Mouse (Mus musculus) ES-Bruce4 (cell line): ENCODE measurements at regions not wholly inside any gene's neighbourhood (a gene's known extent, or its start where the extent isn't known, plus 50 kb on each side); places are given as distances from the start of the nearest gene placed in this dataset.
A peak's percentile ranks its signal among the peaks of the same experiment; 100 is the strongest.

Experiments
- H3K27ac ChIP-seq: 2 replicates; pipeline ENCODE4 v1.5.1; 2012; ENCODE audit warnings: low read length, inconsistent platforms; ENCODE audit not compliant: insufficient read depth
- H3K27me3 ChIP-seq: 2 replicates; pipeline ENCODE4 v1.6.1; 2012; ENCODE audit warnings: mild to moderate bottlenecking, low read length, inconsistent platforms; ENCODE audit not compliant: control insufficient read depth, poor library complexity, insufficient read depth, severe bottlenecking
- H3K36me3 ChIP-seq: 2 replicates; pipeline ENCODE4 v1.6.1; 2012; ENCODE audit warnings: inconsistent platforms, mild to moderate bottlenecking, low read length, moderate library complexity; ENCODE audit not compliant: control insufficient read depth, poor library complexity, insufficient read depth, severe bottlenecking
- H3K4me1 ChIP-seq: one replicate; pipeline ENCODE4 v1.8.1; 2011; ENCODE audit warnings: low read length; ENCODE audit not compliant: control insufficient read depth, insufficient read depth
- H3K4me3 ChIP-seq: 2 replicates; pipeline ENCODE4 v1.5.1; 2011; ENCODE audit warnings: low read depth, mild to moderate bottlenecking, low read length
- H3K9ac ChIP-seq: 2 replicates; pipeline ENCODE4 v1.6.1; 2012; ENCODE audit warnings: low read depth, mild to moderate bottlenecking, inconsistent platforms; ENCODE audit not compliant: poor library complexity, severe bottlenecking
- H3K9me3 ChIP-seq: replicated peaks from 2 replicates; pipeline ENCODE4 v1.6.1; 2012; ENCODE audit warnings: mild to moderate bottlenecking, low read length, inconsistent platforms; ENCODE audit not compliant: control insufficient read depth, poor library complexity, insufficient read depth, severe bottlenecking
- CTCF ChIP-seq: IDR thresholded peaks from one replicate; pipeline ENCODE4 v1.8.1; 2011; ENCODE audit warnings: low read depth, low read length
- EP300 ChIP-seq: IDR thresholded peaks from 2 replicates; pipeline ENCODE4 v1.6.1; 2011; ENCODE audit warnings: low read depth, low read length; ENCODE audit not compliant: insufficient read depth
- POLR2A ChIP-seq: IDR thresholded peaks from one replicate; pipeline ENCODE4 v1.8.1; 2011; ENCODE audit warnings: low read length; ENCODE audit not compliant: insufficient read depth

DNA sequence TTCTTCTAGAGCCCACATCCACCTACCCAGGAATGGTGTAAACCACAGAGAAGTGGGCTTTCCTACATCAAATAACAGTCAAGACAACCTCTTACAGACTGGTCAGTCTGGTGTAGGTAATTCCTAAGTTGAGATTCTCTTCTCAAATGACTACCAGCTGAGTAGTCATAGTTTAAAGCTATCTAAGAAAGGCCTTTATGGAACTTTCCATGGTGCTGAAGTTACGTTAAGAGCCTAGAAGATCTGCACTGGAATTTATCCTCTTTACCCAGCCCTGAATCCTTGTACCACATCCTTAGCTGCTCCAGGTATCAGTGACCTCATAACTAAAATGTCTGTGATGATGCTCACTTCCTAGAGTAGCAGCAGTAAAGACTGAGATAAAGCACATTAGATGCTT lies 385.2 kb downstream of the 1810013L24Rik start:
- Histone ChIP-seq H3K9me3 (no peaks in the 10 kb centered on the region), H3K9ac (no peak overlapping the region), H3K27me3 (no peaks in the 10 kb centered on the region), H3K36me3 (no peaks in the 10 kb centered on the region), H3K4me3 (no peak overlapping the region), H3K4me1 (peaks cover 2% of the 10 kb centered on the region), H3K27ac (no peak overlapping the region)
- TF ChIP-seq POLR2A = no peak
- TF ChIP-seq EP300 = no peak
- no peak for TF ChIP-seq CTCF

DNA sequence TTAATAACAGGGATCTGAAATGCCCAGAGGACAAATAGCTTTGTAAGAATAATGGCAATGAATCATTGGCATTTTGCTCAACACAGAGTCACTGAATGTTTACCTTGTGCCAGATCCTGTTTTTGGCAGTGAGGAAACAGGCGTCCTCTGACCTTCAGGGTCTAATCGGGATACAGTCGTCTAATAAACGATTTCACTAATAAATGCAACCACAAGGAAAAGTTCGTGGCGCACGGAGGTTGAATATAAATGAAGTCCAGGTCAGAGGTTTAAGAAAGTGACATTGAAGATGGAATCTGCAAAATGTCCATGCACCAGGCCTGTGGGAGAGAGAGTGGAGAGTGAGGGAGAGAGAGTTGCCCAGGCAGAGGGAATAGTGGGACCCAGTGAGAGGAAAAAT lies 387.5 kb downstream of the 1810013L24Rik start:
- no peaks in the 10 kb centered on the region for H3K27me3 ChIP-seq
- H3K9ac ChIP-seq = no peak overlapping the region
- H3K36me3 ChIP-seq = no peaks in the 10 kb centered on the region
- H3K4me1 ChIP-seq = peaks cover 2% of the 10 kb centered on the region
- H3K9me3 ChIP-seq = no peaks in the 10 kb centered on the region
- TF ChIP-seq EP300 (no peak), POLR2A (no peak), CTCF (no peak)
- H3K27ac ChIP-seq = no peak overlapping the region
- H3K4me3 ChIP-seq = no peak overlapping the region

DNA sequence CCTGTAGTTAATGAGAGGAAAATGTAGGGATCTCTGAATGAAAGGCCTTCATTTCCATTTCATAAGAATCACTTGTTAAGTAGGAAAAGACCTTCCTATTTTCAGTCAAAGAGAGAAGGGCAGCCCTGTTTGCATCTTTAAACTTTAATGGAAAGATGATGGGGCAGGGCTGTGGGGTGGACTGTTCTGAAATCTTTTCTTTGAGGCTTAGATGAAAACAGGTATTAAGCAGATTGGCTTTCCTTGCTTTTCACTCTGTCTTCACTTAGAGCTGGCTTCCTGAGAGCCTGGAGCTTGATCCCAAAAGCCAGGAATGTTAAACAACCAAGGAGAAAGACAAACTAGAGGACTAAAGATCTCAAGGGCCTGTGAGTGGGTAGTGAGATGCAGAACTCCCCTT lies 400.3 kb downstream of the 1810013L24Rik start:
- peaks cover 2% of the 10 kb centered on the region for H3K4me1 ChIP-seq
- peak overlapping the region; percentile 67; the same call in 1 of the 2 replicates for H3K27ac ChIP-seq
- TF ChIP-seq CTCF = no peak
- no peak for TF ChIP-seq POLR2A
- TF ChIP-seq EP300 = no peak

DNA sequence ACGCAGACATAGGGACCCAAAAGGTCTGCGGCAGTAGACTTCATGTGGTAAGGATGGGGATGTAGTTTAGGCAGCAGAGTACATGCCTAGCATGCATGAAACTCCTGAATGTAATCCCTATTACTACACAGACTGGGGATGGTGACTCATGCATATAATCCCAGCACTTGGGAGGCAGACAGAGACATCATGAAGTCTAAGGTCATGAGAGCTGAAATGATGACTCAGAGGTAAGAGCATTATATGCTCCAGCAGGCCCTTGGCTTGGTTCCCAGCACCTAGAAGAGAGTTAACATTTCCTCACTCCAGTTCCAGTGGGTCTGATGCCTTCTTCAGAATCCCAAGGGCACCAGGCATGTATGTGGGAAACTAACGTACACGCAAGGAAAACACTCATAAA lies 412.2 kb downstream of the 1810013L24Rik start:
- no peaks in the 10 kb centered on the region for H3K36me3 ChIP-seq
- H3K9me3 ChIP-seq = peaks cover 13% of the 10 kb centered on the region
- TF ChIP-seq CTCF (no peak), EP300 (no peak), POLR2A (no peak)
- H3K9ac ChIP-seq = no peak overlapping the region
- H3K4me1 ChIP-seq = no peaks in the 10 kb centered on the region
- no peak overlapping the region for H3K4me3 ChIP-seq
- no peaks in the 10 kb centered on the region for H3K27me3 ChIP-seq
- H3K27ac ChIP-seq = no peak overlapping the region

More for the DNA sequence above, 400.3 kb downstream of the 1810013L24Rik start:
- Histone ChIP-seq H3K9ac (no peak overlapping the region), H3K4me3 (no peak overlapping the region), H3K27me3 (no peaks in the 10 kb centered on the region), H3K9me3 (no peaks in the 10 kb centered on the region), H3K36me3 (no peaks in the 10 kb centered on the region)

DNA sequence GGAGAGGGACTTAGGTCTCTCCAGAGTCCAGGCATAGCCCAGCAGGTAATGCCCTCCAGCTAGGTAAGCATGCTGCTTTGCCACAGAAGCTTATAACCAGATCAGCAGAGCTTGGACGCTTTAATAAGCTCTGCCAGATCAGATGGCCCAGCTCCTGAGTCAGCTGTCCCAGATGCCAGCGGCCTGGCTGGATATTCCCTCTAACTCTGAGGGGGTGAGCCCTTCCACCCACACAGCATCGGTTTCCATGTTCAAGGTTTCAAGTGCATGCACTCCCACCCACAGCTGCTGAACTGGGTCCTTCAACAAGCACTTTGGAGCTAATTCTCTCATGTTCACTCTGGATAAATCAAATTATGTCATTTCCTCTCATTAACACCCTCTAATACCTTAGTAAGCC lies 417.3 kb downstream of the 1810013L24Rik start:
- no peak overlapping the region for H3K9ac ChIP-seq
- H3K27me3 ChIP-seq = no peaks in the 10 kb centered on the region
- TF ChIP-seq POLR2A = no peak
- TF ChIP-seq EP300 = no peak
- no peak for TF ChIP-seq CTCF
- H3K4me1 ChIP-seq = no peaks in the 10 kb centered on the region
- no peaks in the 10 kb centered on the region for H3K9me3 ChIP-seq
- no peaks in the 10 kb centered on the region for H3K36me3 ChIP-seq
- no peak overlapping the region for H3K27ac ChIP-seq
- H3K4me3 ChIP-seq = no peak overlapping the region

DNA sequence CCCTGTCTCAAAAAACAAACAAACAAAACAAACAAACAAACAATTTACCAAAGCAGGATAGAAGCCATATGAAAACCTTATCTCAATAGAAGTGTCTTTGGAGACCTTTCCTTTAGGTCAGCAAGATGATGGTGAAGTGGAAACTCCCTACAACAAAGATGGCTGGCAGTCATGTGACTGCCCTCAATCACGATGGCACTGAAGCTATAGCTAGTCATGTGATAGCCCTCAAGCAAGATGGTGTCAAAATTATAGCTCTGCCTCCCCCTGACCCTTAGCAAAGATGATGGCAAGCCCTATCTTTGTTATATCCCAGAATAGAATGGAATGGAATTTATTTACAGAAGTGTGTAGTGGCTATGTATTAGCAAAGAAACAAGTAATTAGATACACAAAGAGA lies 423.2 kb downstream of the 1810013L24Rik start:
- H3K36me3 ChIP-seq = no peaks in the 10 kb centered on the region
- no peaks in the 10 kb centered on the region for H3K4me1 ChIP-seq
- no peak overlapping the region for H3K9ac ChIP-seq
- no peak for TF ChIP-seq CTCF
- TF ChIP-seq EP300 = no peak
- no peak for TF ChIP-seq POLR2A
- H3K4me3 ChIP-seq = no peak overlapping the region
- H3K27me3 ChIP-seq = no peaks in the 10 kb centered on the region
- H3K9me3 ChIP-seq = no peaks in the 10 kb centered on the region
- H3K27ac ChIP-seq = no peak overlapping the region
